Mouse (Mus musculus) MEL (cell line): ENCODE results near the gene Pik3ca.

ENCODE experiments used
- POLR2AphosphoS5 ChIP-seq: IDR thresholded peaks from 2 replicates; pipeline ENCODE4 v1.6.1; 2012; ENCODE audit warnings: low read depth, borderline replicate concordance, mild to moderate bottlenecking, inconsistent platforms, low read length, moderate library complexity, mixed read lengths
- SMC3 ChIP-seq: IDR thresholded peaks from 2 replicates; pipeline ENCODE4 v1.6.1; 2011; ENCODE audit warnings: low read depth, low read length, improper control_type of control experiment
- ZNF384 ChIP-seq: IDR thresholded peaks from 2 replicates; pipeline ENCODE4 v1.6.1; 2012; ENCODE audit warnings: low read depth, mild to moderate bottlenecking, inconsistent platforms, low read length, improper control_type of control experiment

DNA sequence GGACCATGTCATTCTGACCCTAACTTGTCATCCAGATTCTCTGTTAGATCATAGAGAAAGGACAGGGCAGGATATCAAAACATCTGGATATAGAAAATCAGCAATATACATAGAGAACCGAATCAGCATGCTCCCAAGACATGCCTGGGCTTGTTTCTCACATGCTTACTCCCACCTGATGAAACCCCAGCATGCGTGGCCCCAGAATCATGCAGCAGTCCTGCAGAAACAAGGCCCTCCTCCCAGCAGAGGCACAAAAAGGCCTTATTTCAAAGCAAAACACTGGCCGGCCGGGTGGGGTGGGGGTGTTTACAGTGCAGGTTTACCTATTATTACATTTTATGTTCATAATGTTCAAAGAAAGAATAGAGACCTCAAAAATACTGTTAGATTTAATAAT is 33.3 kb upstream of the Pik3ca start:
- TF ChIP-seq SMC3 (no peak), ZNF384 (no peak), POLR2AphosphoS5 (no peak)
